Mouse (Mus musculus) embryonic facial prominence, embryonic 11.5 days (tissue): ENCODE results near the gene Galnt4. TPM values are rescaled to one million over a fixed set of nuclear protein-coding genes. Genes with fewer than 3 reads are reported as not detected.
A peak's percentile ranks its signal among the peaks of the same experiment; 100 is the strongest.

ENCODE experiments used
- ATAC-seq: fragments of 200-750 bp; cut with Nextera tagmentation; replicated peaks from 2 replicates; pipeline ENCODE4 v1.8.0; 2017; ENCODE audit warnings: low read depth; ENCODE audit not compliant: insufficient number of reproducible peaks, low FRiP score, low TSS enrichment
- DNase-seq: peaks from one replicate; pipeline ENCODE4 v3.0.0-alpha.2; 2015; ENCODE audit warnings: low spot score
- H3K27ac ChIP-seq: fragments of 300-500 bp; sonication (generic); replicated peaks from 2 replicates; pipeline ENCODE4 v1.5.1; 2014; ENCODE audit warnings: mild to moderate bottlenecking, low read depth, low read length, control low read depth
- H3K27me3 ChIP-seq: fragments of 300-500 bp; sonication (generic); 2 replicates; pipeline ENCODE4 v1.6.1; 2014; ENCODE audit warnings: mild to moderate bottlenecking, low read length, moderate library complexity, mixed read lengths; ENCODE audit not compliant: control insufficient read depth, insufficient read depth
- H3K36me3 ChIP-seq: fragments of 300-500 bp; sonication (generic); replicated peaks from 2 replicates; pipeline ENCODE4 v1.6.1; 2014; ENCODE audit warnings: low read depth, mild to moderate bottlenecking, low read length, moderate library complexity, mixed read lengths; ENCODE audit not compliant: control insufficient read depth, insufficient read depth
- H3K4me1 ChIP-seq: fragments of 300-500 bp; sonication (generic); 2 replicates; pipeline ENCODE4 v1.6.1; 2014; ENCODE audit warnings: low read length, mixed read lengths; ENCODE audit not compliant: control insufficient read depth, insufficient read depth
- H3K4me2 ChIP-seq: fragments of 300-500 bp; sonication (generic); 2 replicates; pipeline ENCODE4 v1.6.1; 2014; ENCODE audit warnings: low read depth, mild to moderate bottlenecking, control low read depth, low read length, moderate library complexity
- H3K4me3 ChIP-seq: fragments of 300-500 bp; sonication (generic); 2 replicates; pipeline ENCODE4 v1.5.1; 2014; ENCODE audit warnings: low read depth, low read length, control low read depth
- H3K9ac ChIP-seq: fragments of 300-500 bp; sonication (generic); replicated peaks from 2 replicates; pipeline ENCODE4 v1.6.1; 2014; ENCODE audit warnings: mild to moderate bottlenecking, control low read depth, low read length
- H3K9me3 ChIP-seq: fragments of 300-500 bp; sonication (generic); replicated peaks from 2 replicates; pipeline ENCODE4 v1.6.1; 2016; ENCODE audit warnings: mild to moderate bottlenecking, low read length, inconsistent platforms, mixed read lengths; ENCODE audit not compliant: control insufficient read depth
- WGBS: fragments of 180-500 bp; shearing (Covaris S2); extraction: QIAGEN DNeasy Blood & Tissue Kit; methylation state at CpG from one replicate; pipeline ENCODE4 v1.1.7; 2014; 5-methylcytosine and 5-hydroxymethylcytosine counted together
- polyA plus RNA-seq: library from polyadenylated mRNA; unstranded; fragments of >200 nt; fragmentation: Nextera tagmentation; extraction: Ambion mirVana; gene quantifications from 2 replicates; pipeline ENCODE4 v1.2.1, GENCODE M21; 2014

The Galnt4 gene
- polyA plus RNA-seq, 1 experiment from 2014 or later = 7.3 TPM

GRCm38 (mm10) chr10:99106311-99106702, 1.7 kb upstream of the Galnt4 start:
- Histone ChIP-seq H3K36me3 (peaks cover 3% of the 10 kb centered on the region), H3K4me2 (peak overlapping the region; percentile 26), H3K27ac (no peak overlapping the region; the same call in 1 of the 2 replicates), H3K9me3 (no peaks in the 10 kb centered on the region), H3K9ac (peak overlapping the region; percentile 90; the same call in 1 of the 2 replicates), H3K4me1 (no peaks in the 10 kb centered on the region), H3K4me3 (peak overlapping the region; percentile 97), H3K27me3 (no peaks in the 10 kb centered on the region)
- ATAC-seq (no peak), DNase-seq (no peak)
- 33% methylated on average over 8 of the region's 8 CpGs for WGBS

DNA sequence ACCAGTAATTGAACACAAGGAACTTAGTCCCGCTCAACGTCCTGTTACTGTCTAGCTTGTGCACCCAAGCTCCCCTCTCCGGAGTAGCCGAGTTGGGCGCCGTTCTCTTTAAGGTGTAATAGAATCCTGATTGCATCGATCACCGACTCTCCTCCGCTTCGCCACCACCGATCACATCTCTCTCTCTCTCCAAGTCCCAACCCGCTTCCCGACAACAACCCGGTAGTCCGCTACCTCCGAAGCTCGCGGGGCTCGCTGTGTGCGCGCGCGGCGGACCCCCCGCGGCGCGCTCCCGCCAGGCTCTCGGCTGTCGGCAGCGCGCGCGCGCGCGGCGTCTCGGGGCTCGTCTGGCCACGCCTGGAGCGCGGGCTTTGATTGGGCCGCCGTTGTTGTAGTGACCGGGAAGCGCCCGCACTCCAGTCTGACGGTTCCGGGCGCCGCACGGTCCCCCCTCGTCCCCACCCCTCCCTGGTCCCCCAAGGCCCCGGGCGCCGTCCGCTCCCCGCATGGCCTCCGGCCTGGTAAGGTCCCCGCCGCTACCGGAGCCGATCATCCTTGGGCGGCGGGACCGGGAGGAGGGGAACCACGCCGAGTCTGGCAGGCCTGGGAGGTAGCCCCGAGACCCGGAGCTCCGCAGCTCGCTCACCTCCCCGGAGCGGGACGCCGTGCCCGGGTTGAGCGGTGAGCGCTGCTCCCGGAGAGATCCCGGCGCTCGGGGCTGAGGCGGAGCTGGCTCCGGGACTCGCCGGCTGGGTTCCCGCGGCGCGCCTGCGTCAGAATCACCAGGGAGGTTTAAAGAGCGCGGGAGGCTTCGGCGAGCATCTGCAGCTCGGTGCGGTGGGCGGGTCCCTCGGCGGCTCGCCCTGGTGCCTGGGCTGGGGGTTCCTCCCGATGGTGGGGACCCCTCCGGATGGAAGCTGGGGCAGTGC, 992 bp upstream of the Galnt4 start, which contains the start of gene Poc1b:
Poc1b (plus strand) TSS at position 334 of the 929 bp plus-strand sequence.
- Histone ChIP-seq H3K4me1 (no peaks in the 10 kb centered on the region), H3K36me3 (peaks cover 3% of the 10 kb centered on the region), H3K4me3 (peak within 1 kb of the TSS; percentile 97), H3K27ac (peak within 1 kb of the TSS; percentile 67), H3K9me3 (no peaks in the 10 kb centered on the region), H3K4me2 (peak within 1 kb of the TSS; percentile 94), H3K9ac (peak within 1 kb of the TSS; percentile 90), H3K27me3 (no peaks in the 10 kb centered on the region)
- WGBS = under 1% methylated on average over 96 of the region's 106 CpGs
- peak; percentile 93 for DNase-seq
- ATAC-seq = peak; percentile 90

DNA sequence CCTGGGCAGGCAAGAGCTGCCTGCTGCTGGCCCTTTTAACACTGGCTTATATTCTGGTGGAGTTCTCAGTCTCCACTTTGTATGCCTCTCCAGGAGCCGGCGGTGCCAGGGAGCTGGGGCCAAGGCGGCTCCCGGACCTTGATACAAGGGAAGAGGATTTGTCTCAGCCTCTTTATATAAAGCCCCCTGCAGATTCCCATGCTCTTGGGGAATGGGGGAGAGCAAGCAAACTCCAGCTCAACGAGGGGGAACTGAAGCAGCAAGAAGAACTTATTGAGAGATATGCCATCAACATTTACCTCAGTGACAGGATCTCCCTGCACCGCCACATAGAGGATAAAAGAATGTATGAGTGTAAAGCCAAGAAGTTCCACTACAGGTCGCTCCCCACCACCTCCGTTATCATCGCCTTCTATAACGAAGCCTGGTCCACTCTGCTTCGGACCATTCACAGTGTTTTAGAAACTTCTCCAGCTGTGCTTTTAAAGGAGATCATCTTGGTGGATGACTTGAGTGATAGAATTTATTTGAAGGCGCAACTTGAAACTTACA, 548 bp downstream of the Galnt4 start:
- Histone ChIP-seq H3K9me3 (no peaks in the 10 kb centered on the region), H3K4me3 (peak overlapping the region; percentile 97), H3K36me3 (peaks cover 3% of the 10 kb centered on the region), H3K27ac (0 out of 2 replicates have a peak overlapping the region, but pooled peaks have one; percentile 25), H3K4me1 (no peaks in the 10 kb centered on the region), H3K9ac (peak overlapping the region; percentile 73), H3K27me3 (no peaks in the 10 kb centered on the region), H3K4me2 (peak overlapping the region; percentile 94)
- WGBS = 37% methylated on average over 12 of the region's 12 CpGs
- ATAC-seq (no peak), DNase-seq (no peak)

DNA sequence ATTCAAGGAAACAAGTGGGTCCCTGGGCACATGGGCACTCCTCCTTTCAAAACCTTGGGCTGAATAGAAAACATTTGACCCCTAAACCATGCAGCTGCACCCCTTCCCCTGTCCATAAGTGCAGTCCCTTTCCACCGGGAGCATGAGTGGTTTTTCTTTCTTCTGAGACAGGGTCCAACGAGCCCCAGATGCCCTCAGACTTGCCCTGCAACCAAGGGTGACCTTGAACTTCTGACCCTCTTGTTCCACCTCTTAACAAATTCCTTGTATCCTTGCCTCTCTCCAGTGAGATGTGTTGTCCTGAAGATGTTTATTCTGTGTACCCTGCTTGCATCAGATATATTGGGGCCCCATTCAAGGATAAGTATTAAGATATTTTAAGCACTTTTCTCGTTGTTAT, 5.6 kb downstream of the Galnt4 start:
- no peaks in the 10 kb centered on the region for H3K9me3 ChIP-seq
- no peak overlapping the region for H3K9ac ChIP-seq
- H3K27me3 ChIP-seq = no peaks in the 10 kb centered on the region
- no peak overlapping the region for H3K27ac ChIP-seq
- H3K4me2 ChIP-seq = no peak overlapping the region
- H3K4me3 ChIP-seq = no peak overlapping the region
- DNase-seq (no peak), ATAC-seq (no peak)
- 48% methylated on average over 3 of the region's 3 CpGs for WGBS
- no peaks in the 10 kb centered on the region for H3K4me1 ChIP-seq
- peaks cover 3% of the 10 kb centered on the region for H3K36me3 ChIP-seq

- H3K4me2 ChIP-seq = no peak overlapping the region
- 87% methylated on average over 8 of the region's 8 CpGs for WGBS
- H3K27ac ChIP-seq = no peak overlapping the region
- no peaks in the 10 kb centered on the region for H3K9me3 ChIP-seq
- no peak overlapping the region for H3K9ac ChIP-seq
- ATAC-seq (no peak), DNase-seq (no peak)
- no peak overlapping the region for H3K4me3 ChIP-seq
- H3K4me1 ChIP-seq = no peaks in the 10 kb centered on the region
- H3K27me3 ChIP-seq = no peaks in the 10 kb centered on the region
- peaks cover 2% of the 10 kb centered on the region for H3K36me3 ChIP-seq
These were observed 6.3 kb downstream of the Galnt4 start for GRCm38 (mm10) chr10:99114295-99114694.

- ATAC-seq = no peak
- Histone ChIP-seq H3K27me3 (no peaks in the 10 kb centered on the region), H3K9ac (peak overlapping the region; percentile 22; the same call in 1 of the 2 replicates), H3K4me3 (no peak overlapping the region), H3K27ac (no peak overlapping the region), H3K4me2 (no peak overlapping the region), H3K36me3 (no peaks in the 10 kb centered on the region), H3K9me3 (no peaks in the 10 kb centered on the region), H3K4me1 (no peaks in the 10 kb centered on the region)
- WGBS = 35% methylated on average over 18 of the region's 18 CpGs
- DNase-seq = no peak
These were observed 7.7 kb downstream of the Galnt4 start for GRCm38 (mm10) chr10:99115471-99116236.

DNA sequence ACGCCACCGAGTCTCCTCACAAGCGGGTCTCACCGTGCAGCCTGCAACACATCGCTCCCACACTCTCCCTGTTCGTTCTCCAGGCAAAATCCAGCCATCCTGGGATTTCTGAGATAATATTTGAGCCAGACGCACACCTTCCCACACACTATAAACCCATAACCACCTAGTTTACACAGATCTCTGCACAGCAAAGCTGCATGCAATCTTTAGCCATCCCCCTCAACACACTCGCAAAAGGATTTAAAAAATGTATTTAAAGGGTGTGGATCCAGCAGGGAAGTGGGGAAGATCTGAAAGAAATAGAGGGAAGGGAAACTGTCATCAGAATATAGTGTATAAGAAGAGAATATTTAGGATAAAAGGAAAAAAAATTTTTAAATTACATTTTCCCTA, 8.3 kb downstream of the Galnt4 start:
- Histone ChIP-seq H3K36me3 (no peaks in the 10 kb centered on the region), H3K27ac (no peak overlapping the region), H3K9ac (no peak overlapping the region), H3K4me1 (no peaks in the 10 kb centered on the region), H3K27me3 (no peaks in the 10 kb centered on the region), H3K4me3 (no peak overlapping the region), H3K9me3 (no peaks in the 10 kb centered on the region), H3K4me2 (no peak overlapping the region)
- ATAC-seq = no peak
- WGBS = 68% methylated on average over 8 of the region's 8 CpGs
- DNase-seq = no peak
